Mouse (Mus musculus) bone marrow, adult 2 months (tissue): Measurements from ENCODE around the gene Grasp.

ENCODE experiments used
- CTCF ChIP-seq: fragments of 200-500 bp; IDR thresholded peaks from 2 replicates; pipeline ENCODE4 v1.5.1; 2011; ENCODE audit warnings: low read length, control low read depth; ENCODE audit not compliant: control insufficient read depth, insufficient read depth
- POLR2A ChIP-seq: fragments of 200-500 bp; IDR thresholded peaks from 2 replicates; pipeline ENCODE4 v1.6.1; 2011; ENCODE audit warnings: low read depth, mild to moderate bottlenecking, control low read depth, low read length, borderline replicate concordance; ENCODE audit not compliant: control insufficient read depth

DNA sequence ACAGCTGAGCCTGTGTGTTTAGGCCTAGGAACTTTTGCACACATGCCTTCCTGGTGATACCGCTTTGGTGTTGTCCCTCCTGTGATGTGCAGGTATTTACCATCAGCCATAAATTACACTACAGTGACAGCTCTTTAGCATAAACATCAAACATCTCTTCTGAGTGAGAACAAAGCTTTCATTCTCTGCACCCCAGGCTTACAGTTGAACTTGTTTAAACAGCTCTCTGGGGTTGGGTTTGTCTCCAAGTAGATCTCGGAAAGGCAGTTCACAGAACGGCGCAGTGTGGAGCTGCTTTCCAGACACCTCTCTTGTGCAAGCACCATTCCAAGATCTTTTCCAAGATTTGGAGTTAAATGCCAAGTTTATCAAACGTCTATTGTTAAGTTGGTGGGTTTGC lies 41.3 kb upstream of the Grasp start:
- TF ChIP-seq POLR2A: no peak
- no peak for TF ChIP-seq CTCF
